Mouse (Mus musculus) liver, adult (tissue): ENCODE data around the gene Kctd11.

Experiments used
- GATA4 ChIP-seq: IDR thresholded peaks from 2 replicates; pipeline ENCODE4 v1.6.1; 2014; ENCODE audit warnings: mild to moderate bottlenecking, low read length; ENCODE audit not compliant: insufficient replicate concordance

Kctd11 gene

DNA sequence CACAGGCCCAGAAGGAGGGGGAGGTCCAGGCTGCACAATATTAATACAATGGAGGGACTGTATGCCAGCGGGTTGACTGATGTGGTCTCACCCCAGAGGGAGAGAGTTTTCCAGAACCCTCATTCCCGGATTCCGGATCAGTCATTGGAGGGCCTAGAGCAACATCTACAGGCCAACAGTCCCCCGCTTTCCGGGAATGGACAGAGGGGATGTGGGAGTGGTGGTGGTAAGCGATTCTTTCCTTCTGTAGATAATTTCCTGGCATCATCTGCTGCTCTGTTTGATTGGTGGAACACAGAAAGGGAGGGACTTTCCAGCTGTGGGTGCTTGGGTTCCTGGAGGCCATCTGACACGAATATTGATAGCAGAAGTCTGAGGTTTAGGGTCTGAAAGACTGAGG lies 5.0 kb downstream of the Kctd11 start:
- peak; percentile 9; the same call in 1 of the 2 replicates for TF ChIP-seq GATA4

DNA sequence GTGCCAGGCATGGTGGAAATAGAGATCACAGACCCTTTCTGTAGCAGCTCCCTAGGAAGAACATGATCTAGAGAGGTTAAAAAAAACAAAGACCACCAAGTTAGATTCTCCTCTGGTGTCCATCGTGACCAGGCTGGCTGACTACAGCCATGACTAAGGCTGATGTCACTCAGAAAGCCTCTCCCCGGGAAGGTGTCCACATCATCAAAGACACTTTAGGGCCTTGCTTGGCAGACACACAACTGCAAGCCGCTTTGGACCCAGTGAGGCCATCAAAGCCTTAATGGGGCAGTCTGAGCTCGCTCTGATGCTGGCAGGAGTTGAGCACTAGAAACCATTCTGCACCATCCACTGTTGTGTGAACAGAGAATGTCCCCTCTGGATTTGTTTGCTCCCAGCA lies 8.8 kb downstream of the Kctd11 start:
- no peak for TF ChIP-seq GATA4

DNA sequence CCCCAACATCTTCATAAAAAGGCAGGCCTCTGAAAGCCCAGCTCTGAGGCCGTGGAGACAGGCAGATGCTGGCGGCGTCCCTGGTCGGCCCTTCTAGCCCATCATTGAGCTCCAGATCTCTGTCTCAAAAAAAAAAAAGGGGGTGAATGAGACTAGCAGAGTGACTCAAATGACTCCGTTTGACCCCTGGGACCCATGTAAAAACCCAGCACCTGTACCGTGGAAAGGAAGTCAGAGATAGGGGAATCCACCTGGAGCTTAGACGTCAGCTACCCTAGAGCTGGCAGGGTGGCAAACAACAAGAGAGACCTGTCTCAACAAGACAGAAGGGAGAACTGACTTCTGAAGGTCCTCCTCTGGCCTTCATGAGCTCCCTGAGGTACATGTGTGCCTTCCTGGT lies 9.4 kb downstream of the Kctd11 start:
- no peak for TF ChIP-seq GATA4

DNA sequence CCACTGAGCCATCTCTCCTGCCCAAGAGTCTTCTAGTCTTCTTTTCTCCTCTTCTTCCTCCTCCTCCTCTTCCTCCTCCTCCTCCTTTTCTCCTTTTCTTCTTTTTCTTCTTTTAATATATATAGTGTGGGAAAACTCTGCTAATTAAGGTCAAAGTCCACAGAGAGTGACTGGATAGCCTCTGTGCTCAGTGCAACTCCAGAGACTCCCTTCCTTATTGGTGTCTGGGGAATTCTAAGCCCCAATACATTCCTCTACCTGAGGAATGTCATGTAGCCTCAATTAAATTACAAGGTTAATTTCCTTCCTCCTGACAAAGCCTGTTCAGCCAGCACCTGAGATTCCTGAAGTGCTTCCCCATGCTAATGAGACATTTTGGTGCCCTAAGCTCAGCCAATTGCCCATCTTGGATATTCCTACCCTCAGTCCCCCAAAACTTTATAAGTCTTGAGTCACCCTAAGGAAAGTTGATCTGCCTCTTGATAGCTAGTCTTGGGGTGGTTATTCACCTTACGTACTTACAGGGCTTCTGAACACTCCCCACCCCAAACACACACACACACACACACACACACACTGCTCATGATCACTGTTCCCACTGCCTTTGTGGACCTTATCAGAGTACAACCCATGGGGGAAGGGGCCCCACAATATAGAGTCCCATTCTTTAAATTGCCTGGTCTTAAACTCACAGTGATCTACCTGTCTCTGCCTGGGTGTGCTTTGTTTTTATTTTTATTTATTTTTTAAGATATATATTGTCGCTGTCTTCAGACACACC lies 10.7 kb downstream of the Kctd11 start:
- TF ChIP-seq GATA4: no peak

DNA sequence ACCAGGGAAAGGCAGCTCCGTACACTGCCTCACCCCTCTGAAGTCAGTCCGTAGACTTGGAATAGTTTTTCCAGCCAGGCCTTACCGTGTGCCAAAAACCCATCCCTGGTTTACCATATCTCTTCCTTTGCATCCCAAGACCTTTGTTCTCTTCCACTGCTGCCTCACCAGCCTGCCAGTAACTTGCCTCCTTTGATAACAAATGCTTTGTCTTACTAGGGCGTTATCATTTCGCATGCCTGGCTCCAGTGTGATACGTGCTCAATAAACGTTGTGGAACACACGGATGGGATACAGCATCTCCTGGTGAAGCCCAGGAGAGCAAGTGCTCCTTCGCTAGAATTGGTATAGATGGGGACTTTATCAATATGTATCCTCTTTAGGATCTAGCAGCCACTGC lies 13.9 kb downstream of the Kctd11 start:
- no peak for TF ChIP-seq GATA4

DNA sequence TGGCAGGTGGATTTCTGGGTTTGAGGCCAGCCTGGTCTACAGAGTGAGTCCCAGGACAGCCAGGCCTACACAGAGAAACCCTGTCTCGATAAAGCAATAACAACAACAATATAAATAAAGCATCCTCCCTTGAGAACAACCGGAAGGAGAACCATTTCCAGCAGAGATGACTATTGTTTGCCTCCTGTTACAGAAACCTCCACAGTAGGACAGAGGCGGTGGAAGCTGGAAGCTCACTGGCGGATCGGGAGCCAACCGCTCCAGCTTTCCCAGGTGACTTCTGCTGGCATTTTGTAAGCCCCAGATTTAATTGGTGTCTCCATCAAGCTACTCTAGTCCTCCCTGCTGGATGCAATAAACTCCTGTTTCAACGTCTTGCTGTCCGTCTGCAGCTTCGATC lies 15.6 kb downstream of the Kctd11 start:
- no peak for TF ChIP-seq GATA4

DNA sequence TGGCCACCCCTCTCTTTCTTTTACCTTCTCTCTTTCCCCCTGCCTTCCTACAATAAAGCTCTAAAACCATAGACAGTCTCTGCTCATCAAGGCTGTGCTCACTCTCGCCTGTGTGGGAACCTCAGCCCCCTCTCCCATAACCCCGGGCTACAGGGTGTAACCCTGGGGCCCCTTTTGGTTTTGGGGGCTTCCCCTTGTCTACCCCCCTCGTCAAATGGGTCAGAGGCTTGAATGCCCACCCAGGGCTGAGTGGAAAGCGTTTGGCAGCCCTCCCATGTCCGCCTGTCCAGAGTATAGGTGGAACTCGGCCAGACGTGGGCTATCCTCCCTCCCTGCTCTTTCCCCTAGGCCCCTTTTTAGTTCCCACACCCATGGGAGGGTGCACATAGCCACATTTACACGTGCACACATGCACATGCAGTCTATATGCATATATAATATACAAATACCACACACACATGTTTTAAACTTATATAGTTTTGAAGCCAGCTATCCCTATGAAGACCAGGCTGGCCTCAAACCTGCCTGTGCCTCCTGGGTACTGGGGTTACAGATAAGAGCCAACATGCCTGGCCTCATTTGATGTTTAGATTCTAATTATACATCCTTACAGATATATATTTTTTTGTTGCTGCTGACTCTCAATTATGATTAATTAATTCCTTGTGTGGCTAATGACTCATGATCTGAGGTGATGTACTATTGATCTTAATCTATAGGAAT lies 16.9 kb downstream of the Kctd11 start:
- TF ChIP-seq GATA4: no peak

DNA sequence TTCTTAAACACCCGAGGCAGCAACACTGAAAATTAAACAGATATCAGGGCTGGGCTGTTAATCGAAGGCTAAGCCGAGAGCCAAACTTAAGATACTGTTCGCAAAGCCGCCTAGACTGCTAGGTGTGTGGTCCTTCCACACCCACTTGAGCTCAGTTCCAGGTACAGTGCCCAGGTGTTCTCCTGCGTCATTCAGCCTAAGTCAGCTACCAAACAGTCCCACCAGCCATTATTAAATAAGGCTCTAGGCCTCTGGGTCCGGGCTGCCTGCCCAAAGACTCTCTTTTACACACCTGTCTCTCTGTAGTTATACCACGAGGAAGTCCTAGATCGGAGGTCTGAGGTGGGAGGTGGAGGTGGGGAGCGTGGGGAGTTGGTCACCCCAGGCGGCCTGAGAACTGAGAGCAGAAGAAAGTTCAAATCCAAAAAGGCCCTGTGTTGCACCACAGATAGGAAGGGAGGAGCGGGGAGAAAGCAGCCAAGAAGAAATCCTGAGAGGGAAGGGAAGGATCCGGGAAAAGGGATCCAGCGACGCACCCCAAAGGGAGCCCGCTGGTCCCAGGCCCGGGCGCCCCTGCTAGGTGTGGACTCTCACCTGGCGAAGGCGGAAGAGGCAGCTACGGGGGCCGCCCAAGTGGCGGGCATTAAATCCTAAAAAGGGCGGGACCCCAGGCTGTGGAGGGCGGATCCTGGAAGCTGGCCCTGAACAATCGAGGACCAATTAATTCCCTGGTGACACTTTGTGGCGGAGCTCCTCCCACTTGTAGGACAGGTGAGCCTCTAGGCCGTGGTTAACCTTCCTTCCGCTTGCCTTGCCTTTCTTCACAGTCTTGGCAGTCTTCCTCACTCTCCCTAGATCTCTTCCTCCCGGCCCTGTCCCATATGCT lies 22.9 kb downstream of the Kctd11 start, which contains the start of gene Tnk1:
Gene Tnk1 (minus strand): TSS at position 618 of the 886 bp plus-strand sequence.
- no peak for TF ChIP-seq GATA4

DNA sequence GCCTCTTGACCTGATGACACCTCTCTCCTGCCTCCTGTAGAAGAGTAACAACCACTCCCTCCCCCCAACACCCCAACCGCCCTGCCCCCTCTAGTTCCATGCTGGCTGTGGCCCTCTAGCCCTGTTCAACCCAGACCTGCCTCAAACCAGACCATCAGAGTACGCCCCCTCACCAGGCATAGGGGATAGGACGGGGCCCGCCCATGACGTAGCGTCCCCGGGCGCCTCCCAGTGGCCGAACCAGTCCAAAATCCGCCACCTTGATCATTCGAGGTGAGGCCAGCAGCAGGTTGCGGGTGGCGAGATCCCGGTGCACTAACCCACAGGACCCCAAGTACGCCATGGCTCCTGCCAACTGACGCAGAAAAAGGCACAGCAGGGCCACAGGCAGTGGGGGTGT lies 25.9 kb downstream of the Kctd11 start:
- no peak for TF ChIP-seq GATA4

DNA sequence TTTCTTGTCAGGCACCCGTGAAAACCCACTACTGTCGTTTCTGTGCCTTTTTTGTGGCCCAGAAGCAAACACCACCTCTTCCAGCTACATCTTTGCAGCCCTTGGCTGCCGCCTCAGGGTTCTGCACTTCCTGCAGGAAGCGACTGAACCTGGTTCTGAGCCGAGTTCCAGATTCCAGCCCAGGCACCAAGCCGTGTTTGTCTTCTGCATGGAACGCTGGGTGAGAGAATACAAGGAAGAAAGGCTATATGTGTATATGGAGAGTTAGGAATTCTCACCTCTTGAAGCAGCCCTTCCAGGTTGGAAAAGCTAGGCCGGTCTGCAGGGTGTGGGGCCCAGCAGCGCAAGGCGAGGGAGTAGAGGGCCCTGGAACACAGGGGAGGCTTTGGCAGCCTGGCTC lies 26.5 kb downstream of the Kctd11 start:
- no peak for TF ChIP-seq GATA4

DNA sequence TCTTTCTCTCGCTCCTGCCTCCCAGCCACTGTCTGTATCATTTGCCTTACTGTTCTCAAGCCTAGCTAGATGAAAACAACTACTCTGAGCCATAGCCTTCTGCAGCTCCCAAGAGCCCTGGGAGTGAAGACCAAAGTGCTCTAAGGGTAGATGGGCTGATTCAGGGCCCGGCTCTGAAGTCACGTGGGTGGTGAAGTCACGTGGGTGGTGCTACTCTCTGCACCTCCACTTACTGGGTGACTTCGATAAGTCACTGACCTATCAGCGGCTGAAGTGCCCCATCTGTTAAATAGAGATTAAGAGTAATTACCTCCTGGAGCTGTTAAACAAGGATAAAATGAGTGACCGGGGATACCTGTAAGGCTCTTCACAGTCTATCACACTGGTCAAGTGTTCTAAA lies 27.2 kb downstream of the Kctd11 start:
- TF ChIP-seq GATA4: no peak

DNA sequence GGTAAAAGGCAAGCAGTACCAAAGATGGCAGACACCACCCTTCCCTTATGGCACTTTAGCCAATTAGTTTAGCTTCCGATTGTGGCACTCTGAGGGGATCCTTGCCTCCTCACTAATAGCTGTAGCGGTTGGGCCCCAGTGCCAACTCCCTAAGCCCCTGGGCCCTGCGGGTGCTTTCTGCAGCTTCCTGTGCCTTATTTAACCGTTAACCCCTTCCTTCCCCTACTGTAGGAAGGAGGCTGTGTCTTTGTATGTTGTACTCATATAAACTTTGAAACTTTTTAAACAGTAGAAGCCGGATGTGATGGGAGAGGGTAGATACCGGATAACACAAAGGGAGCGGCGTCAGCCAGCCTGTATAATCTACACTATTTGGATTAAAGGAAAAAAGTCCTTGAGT lies 30.5 kb downstream of the Kctd11 start:
- no peak for TF ChIP-seq GATA4

DNA sequence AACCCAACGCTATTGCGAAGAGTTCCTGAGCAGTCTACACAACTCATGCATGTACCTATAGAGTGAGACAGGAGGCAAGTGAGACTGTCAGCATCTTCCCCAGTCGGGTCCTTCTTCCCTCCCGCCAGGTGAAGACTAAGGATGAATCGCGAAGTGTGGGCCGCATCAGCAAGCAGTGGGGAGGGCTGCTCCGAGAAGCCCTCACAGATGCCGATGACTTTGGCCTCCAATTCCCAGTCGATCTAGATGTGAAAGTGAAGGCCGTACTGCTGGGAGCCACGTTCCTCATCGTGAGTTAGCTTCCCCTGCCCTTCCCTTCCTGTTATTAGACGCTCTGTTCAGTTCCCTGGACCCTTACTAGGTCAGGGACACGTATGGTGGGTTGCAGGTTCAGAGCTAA lies 31.3 kb downstream of the Kctd11 start:
- no peak for TF ChIP-seq GATA4

DNA sequence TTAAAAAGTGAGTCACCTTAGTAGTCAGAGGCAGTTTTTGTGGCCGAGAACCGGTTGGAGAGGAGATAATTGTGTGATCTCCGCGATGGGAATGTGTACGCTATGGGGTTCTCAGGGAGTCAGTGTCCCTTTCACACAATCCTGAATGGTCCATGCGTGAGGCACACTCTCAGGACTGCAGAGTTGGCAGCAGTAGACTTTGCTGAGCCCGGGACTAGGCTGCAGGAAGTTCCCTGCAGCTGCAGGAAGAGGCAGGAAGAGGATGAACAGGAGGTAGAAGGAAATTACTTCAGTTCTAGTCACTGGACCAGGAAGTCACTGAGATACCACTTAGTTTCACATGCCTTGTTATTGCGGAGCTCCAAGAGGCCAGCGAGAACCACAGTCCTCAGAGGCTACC lies 32.1 kb downstream of the Kctd11 start:
- peak; percentile 39; the same call in 1 of the 2 replicates for TF ChIP-seq GATA4

DNA sequence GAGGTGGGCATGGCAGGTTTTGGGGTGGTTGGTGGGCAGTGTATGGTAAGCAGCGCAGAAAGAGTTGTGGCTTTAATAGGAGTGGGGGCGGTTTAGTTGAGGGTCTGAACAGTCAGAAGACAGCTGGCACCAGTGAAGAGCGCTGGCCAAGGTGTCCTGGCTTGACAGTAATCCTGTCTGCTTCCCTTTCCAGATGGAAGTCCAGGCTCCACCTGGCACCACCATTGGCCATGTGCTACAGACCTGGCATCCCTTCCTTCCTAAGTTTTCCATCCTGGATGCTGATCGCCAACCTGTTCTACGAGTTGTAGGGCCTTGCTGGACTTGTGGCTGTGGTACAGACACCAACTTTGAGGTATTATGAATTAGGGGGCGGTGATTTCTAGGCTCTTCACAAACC lies 33.2 kb downstream of the Kctd11 start:
- TF ChIP-seq GATA4: no peak
